Comparison of ENCODE assay signal across 28 mouse cellular contexts in genomic region chr17:80571460-80571859, GRCm38 (mm10). TPM values are rescaled to one million over a fixed set of nuclear protein-coding genes. Genes with fewer than 3 reads are reported as not detected.
DNase-seq lines count a peak whose midpoint lies in the region; ATAC-seq and TF ChIP-seq lines count a peak whose summit lies in the region.
"Had no signal": no experiment of that assay in that cellular context is flagged by ENCODE, and none has a peak within 500 bp of the region (broad histone marks: within the 10 kb centered on the region; RNA-seq: fewer than 3 reads in every experiment).

No protein-coding gene starts in this region.

- TF ChIP-seq CTCF in CH12.LX (conservative IDR thresholded peaks at IDR 0.05 in 1 of 2, IDR thresholded peaks at IDR 0.05 in 1 of 2; ENCODE audit: low read depth in 2 of 2, low read length in 2 of 2): no peak

- no peaks in the 10 kb centered on the region for H3K9me3 ChIP-seq in limb, embryonic 11.5 days (ENCODE audit: control insufficient read depth, low read length)
- no peaks in the 10 kb centered on the region for H3K9me3 ChIP-seq in limb, embryonic 10.5 days (replicated peaks)
- H3K9me3 ChIP-seq in CH12.LX (replicated peaks; ENCODE audit: low read length): no peaks in the 10 kb centered on the region
- H3K9me3 ChIP-seq: forebrain, embryonic 12.5 days; forebrain, embryonic 15.5 days; G1E; heart, embryonic 12.5 days; heart, embryonic 15.5 days had no signal

- TF ChIP-seq EP300 in CH12.LX (IDR thresholded peaks at IDR 0.05; ENCODE audit: low read length): no peak

- no peak overlapping the region for H3K9ac ChIP-seq in limb, embryonic 11.5 days (ENCODE audit: low read length)
- no peak overlapping the region for H3K9ac ChIP-seq in CH12.LX (ENCODE audit: insufficient read depth, low read depth)
- H3K9ac ChIP-seq: embryonic facial prominence, embryonic 13.5 days; forebrain, embryonic 12.5 days; forebrain, embryonic 15.5 days; heart, embryonic 12.5 days; heart, embryonic 15.5 days; hindbrain, embryonic 14.5 days had no signal

- DNase-seq in limb, embryonic 11.5 days (ENCODE audit: low spot score): peak; percentile 16
- DNase-seq in limb, embryonic 10.5 days (ENCODE audit: low spot score): no peak
- peak; percentile 42 for DNase-seq in 416B (ENCODE audit: low read depth)
- DNase-seq in CH12.LX (ENCODE audit: extremely low read depth): peak; percentile 38
- no peak for DNase-seq in spleen, postnatal 36 days (ENCODE audit: low spot score in 2 of 2)
- DNase-seq in layer of hippocampus, adult 9-10 months (ENCODE audit: low spot score): no peak
- DNase-seq: adrenal gland, adult 2 months; adrenal gland, postnatal 14 days; cerebellum, adult 11 months; cerebellum, adult 2 months; cerebellum, adult 9-11 months; cerebellum, postnatal 36 days; embryo, embryonic 11 days; gastrocnemius, postnatal 25 days; heart, adult 2 months; heart, postnatal 10 days; heart, postnatal 4 days had no signal

- H3K27ac ChIP-seq in limb, embryonic 11.5 days (replicated peaks; ENCODE audit: low read depth, low read length): no peak overlapping the region
- no peak overlapping the region for H3K27ac ChIP-seq in limb, embryonic 10.5 days
- H3K27ac ChIP-seq in CH12.LX (ENCODE audit: insufficient read depth, low read depth): no peak overlapping the region
- H3K27ac ChIP-seq: embryonic facial prominence, embryonic 13.5 days; forebrain, embryonic 12.5 days; forebrain, embryonic 15.5 days; heart, adult 2 months; heart, embryonic 15.5 days; hindbrain, embryonic 14.5 days; hindbrain, postnatal 0 days had no signal

- in situ Hi-C loops in CH12.LX (cut with MboI; ENCODE audit: low pct_ligation_motif_present, low pct_unique_long_range_greater_than_20kb, low sequenced_read_pairs): loop anchor here (25.0 kb wide), 1 partner anchor 284 kb away; the partner anchor contains the start of genes Dhx57 and Morn2

- WGBS in limb, embryonic 11.5 days: 94% methylated on average over 4 of the region's 4 CpGs
- WGBS in limb, embryonic 10.5 days: 90% methylated on average over 4 of the region's 4 CpGs

- H3K4me1 ChIP-seq in limb, embryonic 11.5 days (ENCODE audit: control insufficient read depth, insufficient read depth, low read length): no peaks in the 10 kb centered on the region
- no peaks in the 10 kb centered on the region for H3K4me1 ChIP-seq in limb, embryonic 10.5 days
- H3K4me1 ChIP-seq in CH12.LX (ENCODE audit: control insufficient read depth in 1 of 2, insufficient read depth in 2 of 2): peaks cover 5 to 16% of the 10 kb centered on the region in 2 experiments; a peak in 2 of 4 replicates
- H3K4me1 ChIP-seq: forebrain, embryonic 15.5 days; heart, embryonic 12.5 days; heart, embryonic 15.5 days had no signal

- no peak for ATAC-seq in limb, embryonic 11.5 days (ENCODE audit: insufficient number of reproducible peaks, low FRiP score, low TSS enrichment, low read depth)
- ATAC-seq: forebrain, embryonic 15.5 days; inflammation-experienced regulatory T-cells, adult 6 months had no signal

- dilution Hi-C loops in CH12.LX (cut with MboI; ENCODE audit: extremely low pct_ligation_motif_present, extremely low pct_unique_long_range_greater_than_20kb, low sequenced_read_pairs): loop anchor here (25.0 kb wide), 1 partner anchor 109 kb away; no protein-coding TSS in a partner anchor

- no peak overlapping the region for H3K4me2 ChIP-seq in limb, embryonic 11.5 days (ENCODE audit: low read depth, severe bottlenecking)
- H3K4me2 ChIP-seq in CH12.LX (ENCODE audit: insufficient read depth, low read depth, poor library complexity, severe bottlenecking): no peak overlapping the region
- H3K4me2 ChIP-seq: embryonic facial prominence, embryonic 13.5 days; forebrain, embryonic 12.5 days; forebrain, embryonic 15.5 days; heart, embryonic 12.5 days; heart, embryonic 15.5 days; hindbrain, embryonic 14.5 days had no signal

- H3K36me3 ChIP-seq in limb, embryonic 11.5 days (ENCODE audit: control insufficient read depth, insufficient read depth, low read length): no peaks in the 10 kb centered on the region
- H3K36me3 ChIP-seq in limb, embryonic 10.5 days: no peaks in the 10 kb centered on the region
- peaks cover 24 to 29% of the 10 kb centered on the region in 2 experiments for H3K36me3 ChIP-seq in CH12.LX (replicated peaks in 1 of 2; ENCODE audit: control insufficient read depth in 1 of 2, insufficient read depth in 1 of 2, low read length in 1 of 2)
- H3K36me3 ChIP-seq: embryonic facial prominence, embryonic 10.5 days; embryonic facial prominence, embryonic 13.5 days; forebrain, embryonic 12.5 days; forebrain, embryonic 15.5 days; G1E; heart, embryonic 12.5 days; heart, embryonic 15.5 days had no signal

- peaks cover 2% of the 10 kb centered on the region; the same call in 1 of the 2 replicates for H3K79me2 ChIP-seq in CH12.LX (replicated peaks; ENCODE audit: control insufficient read depth, extremely low read depth, insufficient read depth, poor library complexity, severe bottlenecking)

- TF ChIP-seq POLR2A in CH12.LX (IDR thresholded peaks at IDR 0.05; ENCODE audit: low read depth, low read length): no peak

- H3K27me3 ChIP-seq in limb, embryonic 11.5 days (ENCODE audit: control insufficient read depth, insufficient read depth, low read length): no peaks in the 10 kb centered on the region
- no peaks in the 10 kb centered on the region for H3K27me3 ChIP-seq in limb, embryonic 10.5 days (ENCODE audit: low read depth, poor library complexity, severe bottlenecking)
- no peaks in the 10 kb centered on the region for H3K27me3 ChIP-seq in CH12.LX (replicated peaks)
- H3K27me3 ChIP-seq: embryonic facial prominence, embryonic 13.5 days; forebrain, embryonic 15.5 days; heart, embryonic 12.5 days; heart, embryonic 15.5 days had no signal

- no peak for TF ChIP-seq RAD21 in CH12.LX (IDR thresholded peaks at IDR 0.05; ENCODE audit: low read depth, low read length)

- no peak overlapping the region for H3K4me3 ChIP-seq in limb, embryonic 11.5 days (ENCODE audit: low read depth, low read length)
- H3K4me3 ChIP-seq in limb, embryonic 10.5 days: no peak overlapping the region
- no peak overlapping the region for H3K4me3 ChIP-seq in CH12.LX (replicated peaks in 1 of 3; ENCODE audit: low read depth in 2 of 3, low read length in 2 of 3, poor library complexity in 1 of 3)
- H3K4me3 ChIP-seq: embryonic facial prominence, embryonic 10.5 days; embryonic facial prominence, embryonic 13.5 days; erythroblast, embryonic 14.5 days; forebrain, embryonic 12.5 days; forebrain, embryonic 15.5 days; heart, adult 2 months; heart, embryonic 12.5 days; heart, embryonic 15.5 days had no signal

TF ChIP-seq in CH12.LX, 34 proteins besides CTCF, POLR2A, EP300 and RAD21:
- TF ChIP-seq TCF12 (IDR thresholded peaks at IDR 0.05; ENCODE audit: low read depth, low read length): no peak
- TF ChIP-seq PAX5 (IDR thresholded peaks at IDR 0.05; ENCODE audit: low read length): no peak
- no peak for TF ChIP-seq NELFE (IDR thresholded peaks at IDR 0.05; ENCODE audit: low read depth, low read length)
- TF ChIP-seq NRF1 (IDR thresholded peaks at IDR 0.05; ENCODE audit: low read depth, low read length): no peak
- no peak for TF ChIP-seq ZC3H11A (IDR thresholded peaks at IDR 0.05; ENCODE audit: low read depth, low read length)
- TF ChIP-seq IRF4 (IDR thresholded peaks at IDR 0.05; ENCODE audit: low read depth, low read length): no peak
- TF ChIP-seq SMC3 (IDR thresholded peaks at IDR 0.05; ENCODE audit: low read depth, low read length): no peak
- no peak for TF ChIP-seq MAX (IDR thresholded peaks at IDR 0.05; ENCODE audit: low read length)

RNA-seq across cellular contexts. Expression of gene Cdkl4, which starts 6.2 kb away (rescaled TPM):
- 0.55 and 0.61 TPM in 2 replicates for polyA plus RNA-seq in limb, embryonic 11.5 days (2014; fragmentation: Nextera tagmentation; extraction: Ambion mirVana)
- polyA plus RNA-seq in limb, embryonic 10.5 days (2016; fragmentation: Nextera tagmentation; extraction: Ambion mirVana): 0.14 and 0.51 TPM in 2 replicates
- total RNA-seq in CH12.LX (2012; rRNA removed): 0.63 and 0.76 TPM in 2 replicates
- 1.9 and 2.0 TPM in 2 replicates for total RNA-seq in CH12.LX (2014; rRNA removed)
- polyA plus RNA-seq in CH12.LX (2012; ENCODE audit: insufficient read length, low read depth): 1.1 and 1.2 TPM in 2 replicates
- total RNA-seq: gastrocnemius, postnatal 25 days; heart, postnatal 10 days had no signal
- polyA plus RNA-seq: erythroblast, embryonic 14.5 days; G1E had no signal

Comparison
In these comparisons a context has a peak if more than half of its experiments do, and no peak if none do; other contexts are left out.
1. DNase-seq: peak in limb, embryonic 11.5 days (single experiment), 416B (single experiment) and CH12.LX (single experiment); none in limb, embryonic 10.5 days (single experiment), spleen, postnatal 36 days (0 of 2) and layer of hippocampus, adult 9-10 months (single experiment).